Mouse (Mus musculus): ENCODE data around the gene Mllt1. TPM values are rescaled to one million over a fixed set of nuclear protein-coding genes. Genes with fewer than 3 reads are reported as not detected.

Gene Mllt1
- total RNA-seq, 2 experiments from 2014 or later = 40.5 to 41.6 TPM

GRCm38 (mm10) chr17:56877426-56877825, 57.8 kb downstream of the Mllt1 start:
- no peak for DNase-seq

GRCm38 (mm10) chr17:56876981-56877380, 58.2 kb downstream of the Mllt1 start:
- no peak for DNase-seq

GRCm38 (mm10) chr17:56876465-56876864, 58.8 kb downstream of the Mllt1 start:
- DNase-seq = no peak

DNA sequence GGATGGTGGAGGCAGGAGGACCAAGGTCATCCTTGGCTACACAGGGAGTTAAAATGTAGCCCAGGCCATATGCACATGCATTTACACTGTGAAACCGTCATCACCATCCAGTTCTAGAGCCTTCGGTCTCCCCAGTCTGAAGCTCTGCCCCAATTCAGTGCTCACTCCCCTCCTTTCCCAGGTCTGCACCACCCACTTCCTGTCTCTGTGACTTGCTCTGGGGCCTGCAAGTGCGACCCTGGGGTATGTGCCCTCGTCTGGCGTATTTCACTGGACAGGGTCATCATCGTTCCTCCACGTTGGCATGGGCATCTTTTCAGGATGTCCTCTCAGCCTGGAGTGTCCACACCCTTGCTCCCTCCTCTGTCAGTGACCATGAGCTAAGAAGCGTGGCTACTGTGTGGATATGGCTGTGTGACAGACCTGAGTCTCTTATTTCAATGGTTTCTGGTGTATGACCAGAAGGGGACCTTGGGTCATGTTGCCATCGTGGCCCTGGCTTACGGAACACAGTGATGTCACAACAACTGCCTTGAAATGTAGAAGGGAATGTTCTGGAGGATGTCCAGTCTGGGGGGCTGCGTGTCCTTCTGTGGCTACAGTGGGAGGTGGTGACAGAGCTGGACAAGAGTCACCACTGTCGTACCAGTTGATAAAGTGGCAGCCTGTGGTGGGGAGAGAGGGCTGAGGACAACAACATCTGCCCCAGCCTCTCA, 60.1 kb downstream of the Mllt1 start, which contains the start of gene 1700061G19Rik:
1700061G19Rik (plus strand) TSS at position 542 of the 716 bp plus-strand sequence.
- DNase-seq = no peak

GRCm38 (mm10) chr17:56874237-56874636, 61.0 kb downstream of the Mllt1 start, which contains the start of gene Acsbg2:
Gene Acsbg2, minus strand, starts transcription at chr17:56874447.
- no peak for DNase-seq

- no peak for DNase-seq
These were observed 62.7 kb downstream of the Mllt1 start for GRCm38 (mm10) chr17:56872512-56872911.

- no peak for DNase-seq
These were observed 63.4 kb downstream of the Mllt1 start for GRCm38 (mm10) chr17:56871767-56872166.

DNA sequence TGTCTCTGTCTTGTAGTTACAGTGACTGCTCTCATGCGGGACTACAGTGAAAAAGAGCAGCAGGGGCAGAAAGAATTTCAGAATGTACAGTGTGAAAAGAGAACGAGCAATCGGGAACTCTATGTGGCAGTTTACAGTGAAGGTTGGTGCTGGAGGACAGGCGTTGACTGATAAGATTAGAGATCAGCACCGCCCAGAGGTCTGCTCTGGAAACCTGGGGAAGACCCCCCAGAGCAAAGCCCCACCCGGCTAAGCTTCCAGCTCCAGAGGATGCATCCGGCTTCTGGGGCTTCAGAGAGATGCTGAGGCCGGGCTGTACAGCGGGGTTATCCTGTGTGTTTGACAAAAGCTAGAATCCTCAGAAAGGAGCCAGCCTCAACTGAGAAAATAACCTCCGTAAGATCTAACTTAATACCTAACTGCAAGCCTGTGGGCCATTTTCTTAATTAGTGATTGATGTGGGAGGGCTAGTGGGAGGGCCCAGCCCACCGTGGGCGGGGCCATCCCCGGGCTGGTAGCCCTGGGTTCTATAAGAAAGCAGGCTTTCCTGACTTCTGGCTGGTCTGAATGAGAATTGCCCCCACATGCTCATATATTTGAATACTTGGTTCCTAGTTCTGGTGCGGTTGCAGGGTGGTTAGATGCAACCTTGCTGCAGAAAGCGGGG, 64.8 kb downstream of the Mllt1 start:
- no peak for DNase-seq

- no peak for DNase-seq
These were observed 65.7 kb downstream of the Mllt1 start for GRCm38 (mm10) chr17:56869481-56869977.

- DNase-seq = no peak
These were observed 69.1 kb downstream of the Mllt1 start for GRCm38 (mm10) chr17:56866071-56866470.

DNA sequence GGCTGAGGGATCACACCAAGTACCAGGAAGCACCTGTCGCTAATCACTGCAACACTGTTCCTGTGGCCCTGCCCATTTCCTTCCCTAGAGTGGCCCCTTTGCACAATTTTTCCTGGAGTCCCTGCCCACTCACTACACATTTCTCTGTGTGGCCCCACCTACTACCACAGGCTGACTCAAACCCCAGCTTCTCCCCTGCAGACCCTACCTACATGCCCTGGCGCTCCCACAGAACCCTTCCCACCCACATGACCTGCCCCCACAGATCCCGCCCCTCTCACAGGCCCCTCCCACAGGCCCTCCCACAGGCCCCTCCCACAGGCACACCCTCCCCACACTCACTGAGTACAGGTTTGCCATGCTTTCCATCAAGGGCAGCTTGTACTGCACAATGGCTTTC, 74.0 kb downstream of the Mllt1 start:
- DNase-seq = peak; percentile 24

DNA sequence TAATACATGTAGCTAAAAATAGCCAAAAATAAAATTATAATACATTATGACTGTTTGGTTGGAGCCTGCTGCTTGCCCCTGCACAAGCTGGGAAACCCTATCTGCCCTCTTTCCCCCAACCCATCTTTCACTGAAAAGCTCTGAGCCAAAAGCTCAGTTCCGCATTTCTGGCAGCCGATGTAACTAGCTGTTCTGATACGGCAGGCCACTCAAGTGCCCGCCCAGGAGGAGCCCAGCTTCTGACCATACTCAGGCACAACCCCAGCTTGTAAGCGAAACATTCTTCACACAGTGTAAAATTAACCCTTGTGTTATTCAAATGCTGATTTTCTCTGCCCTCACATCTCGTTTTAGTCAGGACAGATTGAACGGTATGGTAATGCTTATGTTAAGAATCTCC, 76.3 kb downstream of the Mllt1 start:
- DNase-seq = peak; percentile 61

DNA sequence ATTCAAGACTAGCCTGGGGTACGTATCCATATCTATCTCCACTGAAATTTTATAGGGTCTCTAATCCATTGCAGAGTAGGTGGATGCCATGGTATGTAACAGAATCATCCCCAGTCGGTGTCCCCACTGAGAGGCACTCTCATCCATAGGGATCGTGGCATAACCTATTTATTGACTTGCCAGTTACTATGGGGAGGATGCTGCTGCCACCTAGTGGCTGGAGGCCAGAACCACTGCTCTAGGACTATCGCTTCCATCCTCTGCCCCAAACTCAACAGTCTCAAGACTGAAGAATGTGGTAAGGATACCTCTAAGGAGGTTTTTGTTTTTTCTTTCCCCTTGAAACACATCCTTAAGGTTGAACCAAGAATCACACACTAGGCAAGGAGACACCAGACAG, 77.0 kb downstream of the Mllt1 start:
- peak; percentile 75 for DNase-seq

- no peak for DNase-seq
These were observed 79.8 kb downstream of the Mllt1 start for GRCm38 (mm10) chr17:56855421-56855820.

DNA sequence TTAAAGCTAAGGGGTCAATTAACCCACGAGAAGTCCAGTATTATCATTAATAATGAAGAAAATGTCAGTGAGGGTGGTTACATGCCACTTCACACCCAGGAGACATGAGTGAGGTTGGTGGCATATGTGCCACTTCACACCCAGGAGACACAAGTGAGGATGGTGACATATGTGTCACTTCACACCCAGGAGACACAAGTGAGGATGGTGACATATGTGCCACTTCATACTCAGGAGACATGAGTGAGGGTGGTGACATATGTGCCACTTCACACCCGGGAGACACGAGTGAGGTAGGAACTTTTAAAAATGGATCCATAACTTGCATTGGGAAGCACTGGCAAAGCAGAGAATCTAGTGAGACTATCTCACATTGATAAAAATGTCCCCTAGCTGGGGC, 84.0 kb downstream of the Mllt1 start:
- DNase-seq = no peak

DNA sequence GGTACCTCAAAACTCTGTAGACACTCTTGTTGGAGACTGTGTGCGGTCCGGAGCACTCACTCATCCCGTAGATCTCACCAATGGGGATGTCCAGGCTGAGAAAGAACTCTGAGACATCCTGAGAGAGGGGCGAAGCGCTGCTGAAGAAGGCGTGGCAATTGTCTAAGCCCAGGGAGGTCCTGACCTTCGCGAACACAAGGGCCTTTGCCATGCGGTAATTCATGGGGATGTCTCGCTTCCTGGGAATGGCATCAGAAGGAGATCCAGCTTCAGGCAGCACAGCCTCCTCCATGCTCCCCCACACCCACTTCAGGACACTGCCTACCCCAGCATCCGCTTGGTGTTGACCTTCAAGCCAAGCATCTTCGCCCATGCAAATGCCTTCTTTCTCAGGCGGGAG, 85.5 kb downstream of the Mllt1 start:
- no peak for DNase-seq

DNA sequence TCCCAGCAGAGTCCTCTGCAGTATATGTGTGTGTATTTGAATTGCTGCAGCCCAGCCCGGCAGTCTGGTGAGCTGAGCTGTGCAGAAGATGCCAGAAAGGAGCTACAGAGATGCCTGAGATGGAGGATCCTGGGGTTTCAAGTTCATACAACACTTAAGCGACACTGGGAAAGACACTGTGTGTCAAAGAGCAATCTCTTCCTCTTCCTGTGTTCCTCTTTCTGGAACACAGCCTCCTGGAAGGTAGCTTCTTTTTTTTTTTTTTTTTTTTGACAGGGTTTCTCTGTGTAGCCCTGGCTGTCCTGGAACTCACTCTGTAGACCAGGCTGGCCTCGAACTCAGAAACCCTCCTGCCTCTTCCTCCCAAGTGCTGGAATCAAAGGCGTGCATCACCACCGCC, 86.4 kb downstream of the Mllt1 start:
- DNase-seq = no peak

DNA sequence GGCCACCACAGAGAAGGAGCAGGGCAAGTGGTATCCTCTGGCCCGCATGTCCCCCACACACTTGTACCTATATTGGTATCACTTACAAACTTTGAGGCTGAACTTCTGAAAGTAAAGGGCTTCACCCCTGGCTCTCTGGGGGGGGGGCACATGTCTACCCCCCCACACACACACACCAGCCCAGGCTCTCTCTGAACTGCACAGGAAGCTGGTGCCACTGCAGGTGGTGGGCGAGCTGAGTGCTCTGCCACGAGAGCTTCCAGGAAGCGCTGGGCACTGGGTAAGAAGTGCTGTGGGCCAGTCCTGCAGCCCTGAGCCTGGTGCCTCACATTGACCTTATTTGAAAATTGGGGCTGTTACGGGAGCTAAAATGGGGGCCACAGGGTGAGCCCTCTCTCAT, 91.5 kb downstream of the Mllt1 start:
- no peak for DNase-seq

Other genes with a start within 250 kb of the Mllt1 start
- gene Ndufa11, start 217.6 kb downstream of the Mllt1 start, total RNA-seq (2021) = 100 to 1,000 TPM; 705 to 809 TPM
- gene Vmac, start 217.4 kb downstream of the Mllt1 start, total RNA-seq (2021) = 1 to 10 TPM; 5.3 to 8.0 TPM
- 10 to 100 TPM; 22.4 to 22.5 TPM for gene Nrtn, start 177.9 kb downstream of the Mllt1 start, total RNA-seq (2021)
- 10 to 100 TPM; 22.8 to 23.5 TPM for gene Dus3l, start 170.7 kb downstream of the Mllt1 start, total RNA-seq (2021)
- under 1 TPM; 0.41 to 0.61 TPM for gene Prr22, start 165.2 kb downstream of the Mllt1 start, total RNA-seq (2021)
- gene Rfx2, start 104.4 kb downstream of the Mllt1 start, total RNA-seq (2021) = 1 to 10 TPM; 8.1 to 9.3 TPM
- not detected for gene Acsbg2, start 61.0 kb downstream of the Mllt1 start, total RNA-seq (2021)
- under 1 TPM; 0.16 to 0.21 TPM for gene 1700061G19Rik, start 59.9 kb downstream of the Mllt1 start, total RNA-seq (2021)
- gene Acer1, start 46.7 kb upstream of the Mllt1 start, total RNA-seq (2021) = not detected
- 10 to 100 TPM; 55.1 to 60.7 TPM for gene Clpp, start 54.9 kb upstream of the Mllt1 start, total RNA-seq (2021)
- 10 to 100 TPM; 42.3 to 49.3 TPM for gene Alkbh7, start 61.9 kb upstream of the Mllt1 start, total RNA-seq (2021)
- gene Pspn, start 64.6 kb upstream of the Mllt1 start, total RNA-seq (2021) = not detected
- gene Gtf2f1, start 75.9 kb upstream of the Mllt1 start, total RNA-seq (2021) = 10 to 100 TPM; 36.0 to 36.9 TPM
- gene Gm17949, start 76.1 kb upstream of the Mllt1 start, total RNA-seq (2021) = not detected
- 100 to 1,000 TPM; 112 to 113 TPM for gene Khsrp, start 96.1 kb upstream of the Mllt1 start, total RNA-seq (2021)
- not detected for gene Slc25a41, start 106.2 kb upstream of the Mllt1 start, total RNA-seq (2021)
- under 1 TPM in 1 of 2 experiments, not detected in 1; 0.47 TPM for gene Crb3, start 123.7 kb upstream of the Mllt1 start, total RNA-seq (2021)
- 10 to 100 TPM; 78.3 to 81.6 TPM for gene Slc25a23, start 124.4 kb upstream of the Mllt1 start, total RNA-seq (2021)
- under 1 TPM; 0.69 to 0.70 TPM for gene Dennd1c, start 143.1 kb upstream of the Mllt1 start, total RNA-seq (2021)
- gene Tubb4a, start 152.4 kb upstream of the Mllt1 start, total RNA-seq (2021) = 1 to 10 TPM; 5.9 to 6.7 TPM
- under 1 TPM; 0.48 to 0.61 TPM for gene Tnfsf9, start 169.9 kb upstream of the Mllt1 start, total RNA-seq (2021)
- not detected for gene Cd70, start 214.4 kb upstream of the Mllt1 start, total RNA-seq (2021)